Mouse (Mus musculus) left cerebral cortex, adult 18-20 months (tissue): ENCODE measurements around the gene Rnf130. TPM values are rescaled to one million over a fixed set of nuclear protein-coding genes. Genes with fewer than 3 reads are reported as not detected.

ENCODE experiments used
- DNase-seq, 2 experiments: peaks; one replicate each; pipeline ENCODE4 v3.0.0; 2021 to 2022; ENCODE audit warnings: low spot score in 2 of 2, mixed read lengths in 1 of 2
- microRNA-seq, 2 experiments: library from miRNA; unstranded; fragments of <30 nt; microRNA quantifications; one replicate each; pipeline ENCODE4 v1.2.0; 2021
- total RNA-seq, 2 experiments: library from RNA; stranded (reverse); gene quantifications; 2 replicates each; pipeline ENCODE4 v1.2.3; 2021

Rnf130 gene
- total RNA-seq, 2 experiments from 2014 or later, result 88.8 to 95.0 TPM

DNA sequence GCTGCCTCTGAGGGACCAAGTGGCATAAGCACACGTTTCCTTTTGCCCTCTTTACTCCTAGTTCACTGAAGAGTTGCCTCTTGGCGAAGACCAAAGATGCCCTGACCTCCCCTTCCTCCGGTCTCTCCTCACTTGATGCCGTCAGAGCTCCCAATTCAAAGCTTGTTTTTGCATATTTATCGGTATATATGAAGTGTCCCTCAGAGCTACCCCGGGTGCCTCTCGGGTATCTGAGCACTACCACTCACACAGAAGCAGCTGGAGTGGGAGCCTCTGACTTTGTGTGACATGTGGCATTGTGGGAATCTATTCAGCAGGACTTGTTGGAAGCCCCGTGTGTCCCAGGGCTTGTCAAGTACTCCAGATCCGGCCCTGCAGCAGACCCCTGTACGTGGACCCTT, 106.7 kb downstream of the Rnf130 start:
- no peak for DNase-seq

- DNase-seq, result no peak
These were observed 107.1 kb downstream of the Rnf130 start for GRCm38 (mm10) chr11:50132265-50132664.

- no peak for DNase-seq
These were observed 109.2 kb downstream of the Rnf130 start for GRCm38 (mm10) chr11:50134136-50134859.

GRCm38 (mm10) chr11:50138206-50138822, 113.2 kb downstream of the Rnf130 start:
- no peak for DNase-seq

DNA sequence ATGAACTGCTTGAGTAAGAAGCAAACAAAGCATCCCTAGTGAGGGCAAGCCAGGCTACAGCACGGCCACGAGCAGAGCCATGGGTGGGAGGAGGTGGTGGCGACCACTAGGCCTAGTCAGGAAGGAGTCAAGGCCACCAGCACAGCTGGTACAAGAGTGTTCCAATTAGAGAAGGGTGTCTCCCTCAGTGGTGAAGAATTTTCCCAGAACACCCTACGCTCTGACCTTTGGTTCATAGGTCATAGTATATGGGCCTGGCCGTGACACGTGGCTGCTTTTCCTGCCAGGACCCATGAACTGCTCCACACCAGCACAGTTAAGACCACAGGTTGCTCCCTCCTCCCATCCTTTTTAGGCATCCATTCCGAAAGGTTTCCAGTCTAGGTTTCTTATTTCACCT, 114.4 kb downstream of the Rnf130 start:
- DNase-seq, result no peak

- no peak for DNase-seq
These were observed 120.4 kb downstream of the Rnf130 start for GRCm38 (mm10) chr11:50145529-50145928.

DNA sequence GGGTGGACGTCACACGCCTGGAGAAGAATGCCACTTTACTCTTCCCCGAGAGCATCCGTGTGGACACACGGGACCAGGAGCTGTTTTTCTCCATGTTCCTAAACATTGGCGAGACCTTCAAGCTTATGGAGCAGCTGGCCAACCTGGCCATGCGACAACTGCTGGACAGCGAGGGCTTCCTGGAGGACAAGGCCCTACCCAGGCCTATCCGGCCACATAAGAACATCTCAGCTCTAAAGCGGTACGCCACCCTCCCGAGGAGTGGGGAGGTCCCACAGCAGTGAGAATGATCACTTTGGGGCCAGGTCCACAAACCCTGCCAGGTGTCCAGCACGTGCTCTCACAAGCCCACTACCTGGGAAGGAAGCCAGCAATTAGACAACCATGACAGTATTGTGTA, 121.0 kb downstream of the Rnf130 start:
- no peak for DNase-seq

DNA sequence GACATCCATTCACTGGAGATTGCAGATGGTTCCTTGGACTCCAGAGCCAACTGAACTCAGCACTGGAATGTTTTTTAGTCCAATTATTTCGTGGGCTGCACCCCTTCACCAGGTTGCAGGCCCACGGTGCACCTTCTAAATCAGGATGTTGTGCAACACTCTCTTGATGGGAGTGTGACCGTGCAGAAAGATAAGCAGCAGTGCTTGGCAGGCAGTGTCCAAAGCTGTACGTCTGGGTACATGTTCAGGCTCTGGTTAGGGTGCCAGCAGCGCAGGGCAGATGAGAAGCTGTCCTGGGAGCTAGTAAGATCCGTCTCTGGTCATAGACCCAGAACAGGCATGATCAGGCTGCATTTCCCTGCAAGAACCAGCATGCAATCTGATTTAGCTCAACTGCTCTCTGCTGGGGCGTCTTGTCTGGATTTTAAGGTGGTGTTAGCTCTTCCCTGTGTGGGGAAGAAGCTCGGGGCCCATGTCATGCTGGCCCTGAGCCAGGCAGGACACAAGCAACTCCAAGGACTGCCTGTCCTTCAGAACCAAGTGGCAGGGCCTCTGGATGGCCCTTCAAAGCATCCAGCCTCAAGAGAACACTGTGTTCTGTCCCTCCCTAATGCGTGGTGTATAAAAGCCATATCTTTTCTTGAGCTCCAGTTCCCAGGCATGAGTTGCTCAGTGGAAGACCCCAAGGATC, 122.3 kb downstream of the Rnf130 start:
- no peak for DNase-seq

- DNase-seq, result no peak
These were observed 122.9 kb downstream of the Rnf130 start for GRCm38 (mm10) chr11:50147958-50148476.

DNA sequence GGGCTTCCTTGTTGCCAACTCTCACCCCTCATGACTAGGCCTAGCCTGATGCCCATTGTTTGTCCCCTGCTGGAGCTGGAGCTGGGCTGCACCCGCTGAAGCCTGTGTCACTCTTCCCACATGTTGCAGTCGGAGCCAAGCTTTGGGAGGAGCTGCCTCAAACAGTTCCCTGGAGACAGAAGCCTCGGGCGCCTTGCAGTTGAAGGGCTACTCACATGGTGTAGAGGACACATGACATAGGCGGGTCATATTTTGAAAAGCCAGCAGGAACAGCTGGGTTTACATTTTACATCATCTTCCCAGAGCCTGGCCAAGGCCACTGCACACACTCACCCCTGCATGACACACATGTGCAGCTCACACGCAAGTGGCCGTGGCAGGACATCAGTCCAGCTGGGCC, 124.1 kb downstream of the Rnf130 start:
- DNase-seq, result no peak

DNA sequence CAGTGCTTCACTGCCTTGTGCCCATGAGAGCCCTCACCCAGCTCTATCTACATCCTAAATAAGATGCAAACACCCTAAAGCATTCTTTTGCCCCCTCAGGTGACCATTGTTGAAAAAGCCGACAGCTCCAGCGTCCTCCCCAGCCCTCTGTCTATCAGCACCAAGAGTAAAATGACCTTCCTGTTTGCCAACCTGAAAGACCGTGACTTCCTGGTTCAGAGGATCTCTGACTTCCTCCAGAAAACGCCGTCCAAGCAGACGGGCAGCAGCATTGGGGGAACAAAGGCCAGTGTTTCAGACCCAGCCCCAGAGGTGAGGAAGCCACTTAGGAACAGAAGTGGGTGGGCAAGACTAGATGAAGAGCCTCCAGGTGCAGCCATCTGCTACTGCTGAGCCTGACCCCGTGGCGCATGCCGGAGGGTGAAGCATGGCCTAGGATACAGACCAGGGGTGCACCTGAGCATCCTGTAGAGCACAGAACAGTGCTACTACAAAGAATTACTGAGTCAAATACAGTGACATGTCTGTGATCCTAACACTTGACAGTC, 124.5 kb downstream of the Rnf130 start:
- no peak for DNase-seq

DNA sequence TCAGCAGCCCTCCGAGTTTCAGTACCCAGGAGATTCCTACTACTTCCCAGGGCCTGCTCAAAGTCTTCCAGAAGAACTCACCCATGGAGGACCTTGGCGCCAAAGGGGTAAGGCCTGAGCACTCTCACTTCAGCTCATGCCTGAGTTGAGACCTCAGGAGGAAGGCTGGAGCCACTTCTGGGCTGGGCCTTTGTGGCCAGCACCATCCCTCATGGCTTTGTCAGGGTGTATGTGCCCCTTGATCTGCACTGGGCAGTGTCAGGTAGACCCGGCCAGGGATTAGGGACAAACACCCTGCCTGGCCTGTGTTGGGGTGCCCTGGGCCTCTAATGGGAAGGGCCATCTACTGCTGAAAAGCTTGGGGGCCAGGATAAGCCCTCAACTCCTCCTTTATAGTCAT, 126.2 kb downstream of the Rnf130 start:
- DNase-seq, result no peak

DNA sequence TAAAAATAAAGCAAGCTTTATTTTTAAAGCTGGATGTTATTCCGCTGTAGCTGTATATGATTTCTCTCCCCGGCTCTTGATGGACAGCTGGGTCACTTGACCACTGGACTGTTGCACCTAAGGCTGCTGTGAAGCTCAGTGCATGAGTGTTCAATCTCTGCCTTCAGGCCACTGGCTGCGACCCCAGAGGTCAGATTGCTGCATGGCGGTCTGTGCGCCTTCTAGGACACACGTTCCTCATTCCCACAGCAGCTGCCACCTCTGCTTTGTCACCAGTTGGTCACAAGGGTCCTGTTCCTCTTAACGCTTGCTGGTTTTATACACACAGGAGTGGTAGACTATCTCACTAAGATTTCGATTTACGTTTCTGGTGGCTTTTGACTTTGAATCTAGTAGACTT, 129.0 kb downstream of the Rnf130 start:
- no peak for DNase-seq

Small RNAs within 50 kb of the gene (microRNA-seq; reads per million reads assigned to microRNA genes)
- gene Mir340, result 202 to 235 reads per million in 2 experiments

Other genes with a start within 250 kb of the Rnf130 start
- gene Gfpt2, start 231.2 kb upstream of the Rnf130 start, total RNA-seq, result 1 to 10 TPM; 5.0 to 6.7 TPM
- gene Mapk9, start 178.6 kb upstream of the Rnf130 start, total RNA-seq, result 100 to 1,000 TPM; 224 to 229 TPM
- gene Rasgef1c, start 123.5 kb upstream of the Rnf130 start, total RNA-seq, result 10 to 100 TPM; 33.1 to 40.5 TPM
- gene Tbc1d9b, start 106.0 kb downstream of the Rnf130 start, total RNA-seq, result 100 to 1,000 TPM; 131 TPM
- gene Mrnip, start 149.1 kb downstream of the Rnf130 start, total RNA-seq, result 10 to 100 TPM; 11.5 to 13.9 TPM
- 100 to 1,000 TPM; 492 to 540 TPM for gene Sqstm1, start 185.5 kb downstream of the Rnf130 start, total RNA-seq
- gene Mgat4b, start 185.5 kb downstream of the Rnf130 start, total RNA-seq, result 10 to 100 TPM; 65.8 to 72.0 TPM
- 1 to 10 TPM; 6.1 to 7.0 TPM for gene Ltc4s, start 213.3 kb downstream of the Rnf130 start, total RNA-seq